Mouse (Mus musculus): Measurements from ENCODE around the gene Olfr91.

DNA sequence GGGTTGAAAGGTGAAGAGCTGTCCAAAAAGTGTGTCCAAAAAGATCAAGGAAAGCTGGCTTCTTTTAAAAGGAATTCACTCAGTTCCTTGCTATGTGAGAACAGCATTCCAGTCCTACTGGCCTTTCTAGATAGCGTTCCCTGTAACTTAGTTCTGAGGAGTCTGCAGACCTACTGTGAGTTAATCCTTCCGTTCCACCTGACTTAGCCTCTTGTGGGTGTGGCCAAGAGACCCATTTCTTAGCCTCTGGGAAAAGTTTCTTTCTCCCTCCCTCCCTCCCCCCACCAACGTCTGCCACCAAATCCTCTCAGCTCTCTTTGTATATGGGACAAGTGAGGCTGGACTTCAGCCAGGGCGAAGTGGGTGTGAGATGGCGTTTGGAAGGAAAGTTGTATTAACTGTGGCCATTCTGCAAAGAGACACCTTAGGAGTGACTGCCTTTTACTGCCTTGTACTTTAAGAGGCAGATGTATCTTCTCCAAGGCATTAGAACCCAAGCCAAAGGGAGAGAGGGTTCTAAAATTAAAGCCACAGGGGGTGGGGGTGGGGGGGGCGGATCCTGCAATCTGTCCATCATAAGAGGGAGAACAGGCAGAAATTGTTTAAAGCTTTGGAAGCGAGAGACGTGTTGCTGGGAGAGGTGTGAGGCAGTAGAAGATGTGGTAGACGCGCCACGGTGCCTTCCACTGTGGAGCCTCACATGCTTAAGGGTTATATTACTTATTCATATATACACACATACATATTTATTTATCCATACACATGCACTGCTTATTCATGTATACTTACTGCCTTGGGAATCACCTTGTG is 34.2 kb downstream of the Olfr91 start:
- TF ChIP-seq CTCF (IDR thresholded peaks at IDR 0.05; ENCODE audit: extremely low read depth, insufficient read depth, insufficient read length, insufficient replicate concordance) = no peak
- TF ChIP-seq POLR2A (IDR thresholded peaks at IDR 0.05; ENCODE audit: low read depth, low read length) = no peak

All from spleen, adult 2 months (tissue).